Mouse (Mus musculus) midbrain, embryonic 14.5 days (tissue): Measurements from ENCODE around the gene Cideb. TPM values are rescaled to one million over a fixed set of nuclear protein-coding genes. Genes with fewer than 3 reads are reported as not detected.

Experiments used
- ATAC-seq: fragments of 200-750 bp; cut with Nextera tagmentation; 2 replicates; pipeline ENCODE4 v1.8.0; 2017; ENCODE audit warnings: moderate number of reproducible peaks, moderate library complexity; ENCODE audit not compliant: low FRiP score, low TSS enrichment
- DNase-seq: peaks from one replicate; pipeline ENCODE4 v3.0.0-alpha.2; 2015
- H3K27ac ChIP-seq: fragments of 300-500 bp; sonication (generic); replicated peaks from 2 replicates; pipeline ENCODE4 v1.5.1; 2014; ENCODE audit warnings: mild to moderate bottlenecking, low read depth, low read length, moderate library complexity
- H3K27me3 ChIP-seq: fragments of 300-500 bp; sonication (generic); 2 replicates; pipeline ENCODE4 v1.6.1; 2014; ENCODE audit warnings: low read length, control low read depth, mixed read lengths; ENCODE audit not compliant: control insufficient read depth, insufficient read depth
- H3K36me3 ChIP-seq: fragments of 300-500 bp; sonication (generic); 2 replicates; pipeline ENCODE4 v1.6.1; 2014; ENCODE audit warnings: low read length, control low read depth; ENCODE audit not compliant: control insufficient read depth, insufficient read depth
- H3K4me1 ChIP-seq: fragments of 300-500 bp; sonication (generic); 2 replicates; pipeline ENCODE4 v1.6.1; 2014; ENCODE audit warnings: mild to moderate bottlenecking, antibody characterized with exemption, low read length, control low read depth; ENCODE audit not compliant: control insufficient read depth, insufficient read depth
- H3K4me2 ChIP-seq: fragments of 300-500 bp; sonication (generic); 2 replicates; pipeline ENCODE4 v1.6.1; 2014; ENCODE audit warnings: mild to moderate bottlenecking, low read length, moderate library complexity
- H3K4me3 ChIP-seq: fragments of 300-500 bp; sonication (generic); replicated peaks from 2 replicates; pipeline ENCODE4 v1.5.1; 2014; ENCODE audit warnings: low read depth, low read length
- H3K9ac ChIP-seq: fragments of 300-500 bp; sonication (generic); replicated peaks from 2 replicates; pipeline ENCODE4 v1.6.1; 2014; ENCODE audit warnings: mild to moderate bottlenecking, low read length, moderate library complexity
- H3K9me3 ChIP-seq: fragments of 300-500 bp; sonication (generic); 2 replicates; pipeline ENCODE4 v1.6.1; 2016; ENCODE audit warnings: low read length, control low read depth, mixed read lengths; ENCODE audit not compliant: control insufficient read depth
- WGBS: fragments of 180-500 bp; shearing (Covaris S2); extraction: QIAGEN DNeasy Blood & Tissue Kit; methylation state at CpG from one replicate; pipeline ENCODE4 v1.1.7; 2014; 5-methylcytosine and 5-hydroxymethylcytosine counted together
- polyA plus RNA-seq: library from polyadenylated mRNA; unstranded; fragments of >200 nt; fragmentation: Nextera tagmentation; extraction: Ambion mirVana; gene quantifications from 2 replicates; pipeline ENCODE4 v1.2.1, GENCODE M21; 2014

The Cideb gene
- polyA plus RNA-seq, 1 experiment from 2014 or later, result 0.18 TPM

GRCm38 (mm10) chr14:55713007-55713728 is 45.1 kb downstream of the Cideb start:
- H3K27me3 ChIP-seq, result 0 out of 2 replicates have a peak, but pooled peaks cover 8% of the 10 kb centered on the region
- no peaks in the 10 kb centered on the region for H3K4me1 ChIP-seq
- DNase-seq (no peak), ATAC-seq (peak; percentile 6; the same call in 1 of the 2 replicates)
- H3K4me2 ChIP-seq, result no peak overlapping the region
- H3K9ac ChIP-seq, result no peak overlapping the region
- no peak overlapping the region for H3K27ac ChIP-seq
- peaks cover 21% of the 10 kb centered on the region for H3K36me3 ChIP-seq
- WGBS, result 19% methylated on average over 25 of the region's 25 CpGs
- H3K4me3 ChIP-seq, result no peak overlapping the region
- H3K9me3 ChIP-seq, result no peaks in the 10 kb centered on the region

DNA sequence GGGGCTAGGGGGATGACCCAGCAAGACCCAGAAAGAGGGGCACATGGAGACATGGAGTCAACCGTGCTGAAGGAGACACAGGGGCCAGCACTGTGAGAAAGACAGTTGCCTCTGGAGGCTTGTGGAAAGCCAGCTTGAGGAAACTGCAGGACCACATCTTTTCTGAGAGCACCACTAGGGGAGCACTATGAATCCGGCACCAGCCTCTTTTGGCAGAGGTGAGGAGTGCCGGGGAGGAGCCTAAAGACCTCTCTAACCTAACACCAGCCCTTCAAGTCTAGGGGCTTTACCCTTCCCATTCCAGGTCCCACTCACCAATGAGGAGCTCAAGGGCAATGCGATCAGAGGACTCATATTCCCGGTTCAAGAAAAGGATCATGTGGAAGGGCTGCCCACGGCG is 46.5 kb downstream of the Cideb start:
- Histone ChIP-seq H3K9me3 (no peaks in the 10 kb centered on the region), H3K36me3 (peaks cover 9% of the 10 kb centered on the region), H3K4me1 (no peaks in the 10 kb centered on the region), H3K4me2 (no peak overlapping the region), H3K4me3 (no peak overlapping the region), H3K27ac (no peak overlapping the region), H3K9ac (no peak overlapping the region), H3K27me3 (0 out of 2 replicates have a peak, but pooled peaks cover 8% of the 10 kb centered on the region)
- no peak for ATAC-seq
- WGBS, result 83% methylated on average over 7 of the region's 7 CpGs
- DNase-seq, result no peak

DNA sequence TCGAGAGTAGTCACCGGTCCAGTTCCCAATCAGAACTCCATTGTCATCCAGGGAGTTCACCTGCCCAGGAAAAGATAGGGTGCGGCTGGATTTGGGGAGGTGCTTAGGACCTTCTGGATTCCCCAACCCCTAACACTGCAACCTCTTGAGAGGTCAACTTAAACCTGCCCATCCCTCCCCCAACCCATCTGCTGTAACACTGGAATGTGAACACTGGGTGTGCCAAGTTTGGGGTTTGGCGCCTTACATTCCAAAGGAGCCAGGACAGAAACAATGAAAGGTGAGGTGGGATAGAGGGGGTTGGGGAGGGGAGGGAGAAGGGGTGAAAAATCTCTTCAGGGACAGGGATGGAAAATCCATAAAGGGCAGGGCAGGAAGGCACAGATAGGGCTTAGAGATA is 48.7 kb downstream of the Cideb start:
- 0 out of 2 replicates have a peak, but pooled peaks cover 8% of the 10 kb centered on the region for H3K27me3 ChIP-seq
- no peak overlapping the region for H3K4me3 ChIP-seq
- H3K36me3 ChIP-seq, result no peaks in the 10 kb centered on the region
- no peak overlapping the region for H3K9ac ChIP-seq
- ATAC-seq, result no peak
- no peaks in the 10 kb centered on the region for H3K4me1 ChIP-seq
- whole genome bisulfite sequencing, result 88% methylated on average over 4 of the region's 4 CpGs
- H3K27ac ChIP-seq, result no peak overlapping the region
- no peaks in the 10 kb centered on the region for H3K9me3 ChIP-seq
- no peak overlapping the region for H3K4me2 ChIP-seq
- no peak for DNase-seq

GRCm38 (mm10) chr14:55707397-55707796 is 50.9 kb downstream of the Cideb start:
- no peaks in the 10 kb centered on the region for H3K4me1 ChIP-seq
- no peak for ATAC-seq
- no peaks in the 10 kb centered on the region for H3K36me3 ChIP-seq
- DNase-seq, result no peak
- 84% methylated on average over 5 of the region's 5 CpGs for WGBS
- no peaks in the 10 kb centered on the region for H3K9me3 ChIP-seq
- H3K4me3 ChIP-seq, result no peak overlapping the region
- no peak overlapping the region for H3K9ac ChIP-seq
- H3K27ac ChIP-seq, result no peak overlapping the region
- no peaks in the 10 kb centered on the region for H3K27me3 ChIP-seq
- H3K4me2 ChIP-seq, result no peak overlapping the region

GRCm38 (mm10) chr14:55706051-55706600 is 52.1 kb downstream of the Cideb start:
- Histone ChIP-seq H3K4me1 (no peaks in the 10 kb centered on the region), H3K36me3 (no peaks in the 10 kb centered on the region), H3K4me3 (no peak overlapping the region), H3K9ac (no peak overlapping the region), H3K27me3 (no peaks in the 10 kb centered on the region), H3K27ac (no peak overlapping the region), H3K4me2 (no peak overlapping the region), H3K9me3 (no peaks in the 10 kb centered on the region)
- no peak for DNase-seq
- WGBS, result 91% methylated on average over 8 of the region's 8 CpGs
- ATAC-seq, result no peak

Other genes starting within 250 kb of the Cideb start
- 0.74 and 1.4 TPM in 2 replicates for gene Cpne6, start 248.0 kb downstream of the Cideb start, polyA plus RNA-seq
- 0.24 TPM in 1 of 2 replicates, not detected in the other for gene Nrl, start 233.5 kb downstream of the Cideb start, polyA plus RNA-seq
- gene Pck2, start 218.2 kb downstream of the Cideb start, polyA plus RNA-seq, result 15.8 and 16.2 TPM in 2 replicates
- 133 and 134 TPM in 2 replicates for gene Dcaf11, start 198.5 kb downstream of the Cideb start, polyA plus RNA-seq
- 1.7 and 2.1 TPM in 2 replicates for gene A730061H03Rik, start 198.1 kb downstream of the Cideb start, polyA plus RNA-seq
- gene Fitm1, start 182.8 kb downstream of the Cideb start, polyA plus RNA-seq, result not detected in 2 replicates
- gene Psme1, start 180.3 kb downstream of the Cideb start, polyA plus RNA-seq, result 189 and 217 TPM in 2 replicates
- gene Emc9, start 173.2 kb downstream of the Cideb start, polyA plus RNA-seq, result 17.3 and 32.8 TPM in 2 replicates
- gene Psme2, start 167.3 kb downstream of the Cideb start, polyA plus RNA-seq, result 165 and 182 TPM in 2 replicates
- 15.6 and 17.1 TPM in 2 replicates for gene Rnf31, start 166.8 kb downstream of the Cideb start, polyA plus RNA-seq
- 7.2 and 11.5 TPM in 2 replicates for gene Irf9, start 154.9 kb downstream of the Cideb start, polyA plus RNA-seq
- 2.6 and 8.2 TPM in 2 replicates for gene Rec8, start 140.4 kb downstream of the Cideb start, polyA plus RNA-seq
- gene Ipo4, start 122.5 kb downstream of the Cideb start, polyA plus RNA-seq, result 107 and 111 TPM in 2 replicates
- 2.6 and 4.1 TPM in 2 replicates for gene Gm49378, start 120.6 kb downstream of the Cideb start, polyA plus RNA-seq
- 44.7 and 53.8 TPM in 2 replicates for gene Tm9sf1, start 114.7 kb downstream of the Cideb start, polyA plus RNA-seq
- gene Tssk4, start 108.3 kb downstream of the Cideb start, polyA plus RNA-seq, result 0.35 and 0.47 TPM in 2 replicates
- 74.8 and 78.9 TPM in 2 replicates for gene Mdp1, start 98.0 kb downstream of the Cideb start, polyA plus RNA-seq
- 41.0 and 42.3 TPM in 2 replicates for gene Gmpr2, start 86.5 kb downstream of the Cideb start, polyA plus RNA-seq
- 529 and 660 TPM in 2 replicates for gene Nedd8, start 86.3 kb downstream of the Cideb start, polyA plus RNA-seq
- 23.4 and 26.9 TPM in 2 replicates for gene Tinf2, start 76.6 kb downstream of the Cideb start, polyA plus RNA-seq
- gene Tgm1, start 44.5 kb downstream of the Cideb start, polyA plus RNA-seq, result 0.14 and 0.36 TPM in 2 replicates
- 39.4 and 48.5 TPM in 2 replicates for gene Rabggta, start 36.2 kb downstream of the Cideb start, polyA plus RNA-seq
- gene Dhrs1, start 12.8 kb downstream of the Cideb start, polyA plus RNA-seq, result 60.1 and 65.1 TPM in 2 replicates
- 25.0 and 31.2 TPM in 2 replicates for gene Nop9, start 12.8 kb downstream of the Cideb start, polyA plus RNA-seq
- 0.32 and 0.69 TPM in 2 replicates for gene Ltb4r2, start 3.0 kb upstream of the Cideb start, polyA plus RNA-seq
- 0.77 TPM in 1 of 2 replicates, not detected in the other for gene Ltb4r1, start 7.5 kb upstream of the Cideb start, polyA plus RNA-seq
- 2.4 and 3.2 TPM in 2 replicates for gene Adcy4, start 25.6 kb upstream of the Cideb start, polyA plus RNA-seq
- 0.77 and 1.8 TPM in 2 replicates for gene Ripk3, start 30.4 kb upstream of the Cideb start, polyA plus RNA-seq
- 6.2 and 8.7 TPM in 2 replicates for gene Nfatc4, start 64.7 kb upstream of the Cideb start, polyA plus RNA-seq
- 6.5 and 11.2 TPM in 2 replicates for gene Nynrin, start 95.6 kb upstream of the Cideb start, polyA plus RNA-seq
- gene Cbln3, start 125.9 kb upstream of the Cideb start, polyA plus RNA-seq, result 0.19 and 0.20 TPM in 2 replicates
- gene Khnyn, start 126.5 kb upstream of the Cideb start, polyA plus RNA-seq, result 6.5 and 7.1 TPM in 2 replicates
- 125 and 142 TPM in 2 replicates for gene Sdr39u1, start 141.8 kb upstream of the Cideb start, polyA plus RNA-seq
- 0.26 TPM in 1 of 2 replicates, not detected in the other for gene Cma1, start 186.2 kb upstream of the Cideb start, polyA plus RNA-seq
- not detected in 2 replicates for gene Cma2, start 192.5 kb upstream of the Cideb start, polyA plus RNA-seq